Mouse (Mus musculus) intestine, embryonic 16.5 days (tissue): ENCODE results near the gene Pik3c2g. TPM values are rescaled to one million over a fixed set of nuclear protein-coding genes. Genes with fewer than 3 reads are reported as not detected.

Source experiments
- ATAC-seq: fragments of 200-750 bp; cut with Nextera tagmentation; 2 replicates; pipeline ENCODE4 v1.8.0; 2017; ENCODE audit warnings: moderate TSS enrichment, moderate library complexity
- H3K27ac ChIP-seq: fragments of 300-500 bp; sonication (generic); 2 replicates; pipeline ENCODE4 v1.5.1; 2014; ENCODE audit warnings: mild to moderate bottlenecking, low read length
- H3K27me3 ChIP-seq: fragments of 300-500 bp; sonication (generic); replicated peaks from 2 replicates; pipeline ENCODE4 v1.6.1; 2014; ENCODE audit warnings: low read length, control low read depth, mixed read lengths; ENCODE audit not compliant: control insufficient read depth, insufficient read depth
- H3K36me3 ChIP-seq: fragments of 300-500 bp; sonication (generic); 2 replicates; pipeline ENCODE4 v1.6.1; 2014; ENCODE audit warnings: low read length, control low read depth; ENCODE audit not compliant: control insufficient read depth, insufficient read depth
- H3K4me1 ChIP-seq: fragments of 300-500 bp; sonication (generic); 2 replicates; pipeline ENCODE4 v1.6.1; 2014; ENCODE audit warnings: low read length, control low read depth, mixed read lengths; ENCODE audit not compliant: control insufficient read depth, insufficient read depth
- H3K4me2 ChIP-seq: fragments of 300-500 bp; sonication (generic); 2 replicates; pipeline ENCODE4 v1.6.1; 2014; ENCODE audit warnings: low read depth, low read length, control low read depth
- H3K4me3 ChIP-seq: fragments of 300-500 bp; sonication (generic); 2 replicates; pipeline ENCODE4 v1.5.1; 2014; ENCODE audit warnings: mild to moderate bottlenecking, low read length
- H3K9ac ChIP-seq: fragments of 300-500 bp; sonication (generic); 2 replicates; pipeline ENCODE4 v1.6.1; 2014; ENCODE audit warnings: low read depth, low read length
- H3K9me3 ChIP-seq: fragments of 300-500 bp; sonication (generic); 2 replicates; pipeline ENCODE4 v1.6.1; 2016; ENCODE audit warnings: low read length, control low read depth; ENCODE audit not compliant: control insufficient read depth
- WGBS: fragments of 180-500 bp; shearing (Covaris S2); extraction: QIAGEN DNeasy Blood & Tissue Kit; methylation state at CpG from one replicate; pipeline ENCODE4 v1.1.7; 2014; 5-methylcytosine and 5-hydroxymethylcytosine counted together
- polyA plus RNA-seq: library from polyadenylated mRNA; unstranded; fragments of >200 nt; fragmentation: Nextera tagmentation; extraction: Ambion mirVana; gene quantifications from 2 replicates; pipeline ENCODE4 v1.2.1, GENCODE M21; 2015

The Pik3c2g gene
- polyA plus RNA-seq, 1 experiment from 2014 or later = 0.94 TPM

- no peak for ATAC-seq
- H3K4me3 ChIP-seq = no peak overlapping the region
- no peak overlapping the region for H3K9ac ChIP-seq
- WGBS = 77% methylated on average over 8 of the region's 8 CpGs
- H3K4me1 ChIP-seq = no peaks in the 10 kb centered on the region
- H3K9me3 ChIP-seq = no peaks in the 10 kb centered on the region
- no peaks in the 10 kb centered on the region for H3K36me3 ChIP-seq
- no peak overlapping the region for H3K27ac ChIP-seq
- H3K4me2 ChIP-seq = no peak overlapping the region
- H3K27me3 ChIP-seq = no peaks in the 10 kb centered on the region
Observed at GRCm38 (mm10) chr6:139799541-139800226, 212.7 kb downstream of the Pik3c2g start.

GRCm38 (mm10) chr6:139821916-139822315 lies 234.9 kb downstream of the Pik3c2g start:
- Histone ChIP-seq H3K9me3 (no peaks in the 10 kb centered on the region), H3K27me3 (no peaks in the 10 kb centered on the region), H3K9ac (no peak overlapping the region), H3K27ac (no peak overlapping the region), H3K36me3 (no peaks in the 10 kb centered on the region), H3K4me2 (no peak overlapping the region), H3K4me3 (no peak overlapping the region), H3K4me1 (no peaks in the 10 kb centered on the region)
- ATAC-seq = no peak
- WGBS = 77% methylated on average over 8 of the region's 8 CpGs

GRCm38 (mm10) chr6:139838239-139838638 lies 251.2 kb downstream of the Pik3c2g start:
- H3K27me3 ChIP-seq = no peaks in the 10 kb centered on the region
- H3K36me3 ChIP-seq = no peaks in the 10 kb centered on the region
- H3K4me3 ChIP-seq = no peak overlapping the region
- no peak overlapping the region for H3K4me2 ChIP-seq
- H3K27ac ChIP-seq = no peak overlapping the region
- no peaks in the 10 kb centered on the region for H3K4me1 ChIP-seq
- no peak for ATAC-seq
- 79% methylated on average over 6 of the region's 6 CpGs for WGBS
- H3K9me3 ChIP-seq = no peaks in the 10 kb centered on the region
- H3K9ac ChIP-seq = no peak overlapping the region

GRCm38 (mm10) chr6:139838713-139839112 lies 251.7 kb downstream of the Pik3c2g start:
- Histone ChIP-seq H3K9me3 (no peaks in the 10 kb centered on the region), H3K9ac (no peak overlapping the region), H3K4me3 (no peak overlapping the region), H3K27ac (no peak overlapping the region), H3K27me3 (no peaks in the 10 kb centered on the region), H3K4me2 (no peak overlapping the region), H3K4me1 (no peaks in the 10 kb centered on the region), H3K36me3 (no peaks in the 10 kb centered on the region)
- WGBS = 88% methylated on average over 3 of the region's 3 CpGs
- ATAC-seq = no peak

- H3K4me1 ChIP-seq = no peaks in the 10 kb centered on the region
- no peaks in the 10 kb centered on the region for H3K27me3 ChIP-seq
- no peak overlapping the region for H3K27ac ChIP-seq
- ATAC-seq = peak; percentile 48; the same call in 1 of the 2 replicates
- no peak overlapping the region for H3K4me2 ChIP-seq
- no peaks in the 10 kb centered on the region for H3K36me3 ChIP-seq
- no peak overlapping the region for H3K4me3 ChIP-seq
- no peaks in the 10 kb centered on the region for H3K9me3 ChIP-seq
- H3K9ac ChIP-seq = no peak overlapping the region
- WGBS = 48% methylated on average over 7 of the region's 7 CpGs
Observed at GRCm38 (mm10) chr6:139839907-139840306, 252.9 kb downstream of the Pik3c2g start.

- H3K4me2 ChIP-seq = no peak overlapping the region
- H3K36me3 ChIP-seq = no peaks in the 10 kb centered on the region
- H3K27ac ChIP-seq = no peak overlapping the region
- no peaks in the 10 kb centered on the region for H3K4me1 ChIP-seq
- ATAC-seq = no peak
- 92% methylated on average over 8 of the region's 8 CpGs for WGBS
- no peaks in the 10 kb centered on the region for H3K9me3 ChIP-seq
- H3K27me3 ChIP-seq = no peaks in the 10 kb centered on the region
- H3K4me3 ChIP-seq = no peak overlapping the region
- H3K9ac ChIP-seq = no peak overlapping the region
Observed at GRCm38 (mm10) chr6:139841272-139841671, 254.3 kb downstream of the Pik3c2g start.

GRCm38 (mm10) chr6:139842626-139843025 lies 255.6 kb downstream of the Pik3c2g start:
- H3K9me3 ChIP-seq = no peaks in the 10 kb centered on the region

GRCm38 (mm10) chr6:139843531-139843930 lies 256.5 kb downstream of the Pik3c2g start:
- H3K27ac ChIP-seq = no peak overlapping the region
- no peak overlapping the region for H3K4me3 ChIP-seq
- no peak for ATAC-seq
- H3K9me3 ChIP-seq = no peaks in the 10 kb centered on the region
- no peak overlapping the region for H3K9ac ChIP-seq
- 73% methylated on average over 4 of the region's 4 CpGs for WGBS
- H3K4me2 ChIP-seq = no peak overlapping the region
- no peaks in the 10 kb centered on the region for H3K4me1 ChIP-seq
- no peaks in the 10 kb centered on the region for H3K27me3 ChIP-seq
- no peaks in the 10 kb centered on the region for H3K36me3 ChIP-seq

More at GRCm38 (mm10) chr6:139842626-139843025, 255.6 kb downstream of the Pik3c2g start:
- no peak for ATAC-seq
- 85% methylated on average over 1 of the region's 1 CpGs for WGBS
- Histone ChIP-seq H3K4me1 (no peaks in the 10 kb centered on the region), H3K27ac (no peak overlapping the region), H3K36me3 (no peaks in the 10 kb centered on the region), H3K4me2 (no peak overlapping the region), H3K27me3 (no peaks in the 10 kb centered on the region), H3K9ac (no peak overlapping the region), H3K4me3 (no peak overlapping the region)

- H3K36me3 ChIP-seq = no peaks in the 10 kb centered on the region
- no peak overlapping the region for H3K4me2 ChIP-seq
- H3K4me3 ChIP-seq = no peak overlapping the region
- H3K27ac ChIP-seq = no peak overlapping the region
- H3K27me3 ChIP-seq = no peaks in the 10 kb centered on the region
- H3K4me1 ChIP-seq = no peaks in the 10 kb centered on the region
- no peak overlapping the region for H3K9ac ChIP-seq
- no peaks in the 10 kb centered on the region for H3K9me3 ChIP-seq
- WGBS = 74% methylated on average over 7 of the region's 7 CpGs
- ATAC-seq = no peak
Observed at GRCm38 (mm10) chr6:139846889-139847544, 260.0 kb downstream of the Pik3c2g start.
